Mouse (Mus musculus): ENCODE data around the gene Vax2. TPM values are rescaled to one million over a fixed set of nuclear protein-coding genes. Genes with fewer than 3 reads are reported as not detected.

The Vax2 gene
- polyA plus RNA-seq, 1 experiment from 2014 or later: not detected

GRCm38 (mm10) chr6:83695731-83696130 is 15.3 kb upstream of the Vax2 start:
- ATAC-seq: no peak
- peaks cover 89% of the 10 kb centered on the region for H3K27me3 ChIP-seq (replicated peaks; ENCODE audit: control insufficient read depth, insufficient read depth, low read length)
- WGBS: 9% methylated on average over 3 of the region's 3 CpGs
- no peak overlapping the region for H3K9ac ChIP-seq (ENCODE audit: low read depth, low read length)
- H3K36me3 ChIP-seq (ENCODE audit: control insufficient read depth, insufficient read depth, low read length): no peaks in the 10 kb centered on the region
- H3K27ac ChIP-seq (ENCODE audit: low read depth, low read length): no peak overlapping the region
- H3K4me1 ChIP-seq (ENCODE audit: control insufficient read depth, insufficient read depth, low read depth, low read length): no peaks in the 10 kb centered on the region
- H3K9me3 ChIP-seq (ENCODE audit: control insufficient read depth, low read length): no peaks in the 10 kb centered on the region
- H3K4me2 ChIP-seq (ENCODE audit: low read length): no peak overlapping the region
- H3K4me3 ChIP-seq (ENCODE audit: low read length): no peak overlapping the region

- 2% methylated on average over 7 of the region's 7 CpGs for WGBS
- Histone ChIP-seq H3K4me1 (ENCODE audit: control insufficient read depth, insufficient read depth, low read depth, low read length) (no peaks in the 10 kb centered on the region), H3K4me2 (ENCODE audit: low read length) (no peak overlapping the region), H3K4me3 (ENCODE audit: low read length) (no peak overlapping the region), H3K27ac (ENCODE audit: low read depth, low read length) (no peak overlapping the region), H3K9me3 (ENCODE audit: control insufficient read depth, low read length) (no peaks in the 10 kb centered on the region), H3K27me3 (replicated peaks; ENCODE audit: control insufficient read depth, insufficient read depth, low read length) (peaks cover 84% of the 10 kb centered on the region), H3K36me3 (ENCODE audit: control insufficient read depth, insufficient read depth, low read length) (no peaks in the 10 kb centered on the region), H3K9ac (ENCODE audit: low read depth, low read length) (no peak overlapping the region)
- ATAC-seq: no peak
Measured at GRCm38 (mm10) chr6:83696684-83697083, 14.4 kb upstream of the Vax2 start.

GRCm38 (mm10) chr6:83697932-83698331 is 13.1 kb upstream of the Vax2 start:
- H3K27ac ChIP-seq (ENCODE audit: low read depth, low read length): no peak overlapping the region
- H3K9ac ChIP-seq (ENCODE audit: low read depth, low read length): no peak overlapping the region
- H3K36me3 ChIP-seq (ENCODE audit: control insufficient read depth, insufficient read depth, low read length): no peaks in the 10 kb centered on the region
- H3K4me3 ChIP-seq (ENCODE audit: low read length): no peak overlapping the region
- H3K27me3 ChIP-seq (replicated peaks; ENCODE audit: control insufficient read depth, insufficient read depth, low read length): peaks cover 75% of the 10 kb centered on the region
- H3K4me1 ChIP-seq (ENCODE audit: control insufficient read depth, insufficient read depth, low read depth, low read length): no peaks in the 10 kb centered on the region
- no peak for ATAC-seq
- 3% methylated on average over 8 of the region's 8 CpGs for WGBS
- no peaks in the 10 kb centered on the region for H3K9me3 ChIP-seq (ENCODE audit: control insufficient read depth, low read length)
- no peak overlapping the region for H3K4me2 ChIP-seq (ENCODE audit: low read length)

- Histone ChIP-seq H3K27me3 (replicated peaks; ENCODE audit: control insufficient read depth, insufficient read depth, low read length) (peaks cover 71% of the 10 kb centered on the region), H3K9ac (ENCODE audit: low read depth, low read length) (no peak overlapping the region), H3K4me1 (ENCODE audit: control insufficient read depth, insufficient read depth, low read depth, low read length) (no peaks in the 10 kb centered on the region), H3K4me2 (ENCODE audit: low read length) (no peak overlapping the region), H3K27ac (ENCODE audit: low read depth, low read length) (no peak overlapping the region), H3K9me3 (ENCODE audit: control insufficient read depth, low read length) (no peaks in the 10 kb centered on the region), H3K4me3 (ENCODE audit: low read length) (no peak overlapping the region), H3K36me3 (ENCODE audit: control insufficient read depth, insufficient read depth, low read length) (no peaks in the 10 kb centered on the region)
- no peak for ATAC-seq
- 6% methylated on average over 5 of the region's 5 CpGs for WGBS
Measured at GRCm38 (mm10) chr6:83699971-83700370, 11.1 kb upstream of the Vax2 start.

- under 1% methylated on average over 11 of the region's 11 CpGs for WGBS
Measured at GRCm38 (mm10) chr6:83701001-83701400, 10.1 kb upstream of the Vax2 start.

GRCm38 (mm10) chr6:83702146-83702999 is 8.7 kb upstream of the Vax2 start:
- Histone ChIP-seq H3K9ac (ENCODE audit: low read depth, low read length) (no peak overlapping the region), H3K4me1 (ENCODE audit: control insufficient read depth, insufficient read depth, low read depth, low read length) (no peaks in the 10 kb centered on the region), H3K27me3 (replicated peaks; ENCODE audit: control insufficient read depth, insufficient read depth, low read length) (peaks cover 70% of the 10 kb centered on the region), H3K9me3 (ENCODE audit: control insufficient read depth, low read length) (no peaks in the 10 kb centered on the region), H3K36me3 (ENCODE audit: control insufficient read depth, insufficient read depth, low read length) (no peaks in the 10 kb centered on the region), H3K27ac (ENCODE audit: low read depth, low read length) (no peak overlapping the region), H3K4me3 (ENCODE audit: low read length) (no peak overlapping the region), H3K4me2 (ENCODE audit: low read length) (no peak overlapping the region)
- under 1% methylated on average over 53 of the region's 53 CpGs for WGBS
- ATAC-seq: no peak

More at GRCm38 (mm10) chr6:83701001-83701400, 10.1 kb upstream of the Vax2 start:
- H3K4me3 ChIP-seq (ENCODE audit: low read length): no peak overlapping the region
- H3K36me3 ChIP-seq (ENCODE audit: control insufficient read depth, insufficient read depth, low read length): no peaks in the 10 kb centered on the region
- H3K27ac ChIP-seq (ENCODE audit: low read depth, low read length): no peak overlapping the region
- H3K4me1 ChIP-seq (ENCODE audit: control insufficient read depth, insufficient read depth, low read depth, low read length): no peaks in the 10 kb centered on the region
- H3K9me3 ChIP-seq (ENCODE audit: control insufficient read depth, low read length): no peaks in the 10 kb centered on the region
- no peak overlapping the region for H3K9ac ChIP-seq (ENCODE audit: low read depth, low read length)
- no peak for ATAC-seq
- peaks cover 70% of the 10 kb centered on the region for H3K27me3 ChIP-seq (replicated peaks; ENCODE audit: control insufficient read depth, insufficient read depth, low read length)
- H3K4me2 ChIP-seq (ENCODE audit: low read length): no peak overlapping the region

GRCm38 (mm10) chr6:83703000-83703721 is 7.9 kb upstream of the Vax2 start:
- ATAC-seq: no peak
- Histone ChIP-seq H3K27me3 (replicated peaks; ENCODE audit: control insufficient read depth, insufficient read depth, low read length) (peaks cover 70% of the 10 kb centered on the region), H3K4me3 (ENCODE audit: low read length) (no peak overlapping the region), H3K9ac (ENCODE audit: low read depth, low read length) (no peak overlapping the region), H3K9me3 (ENCODE audit: control insufficient read depth, low read length) (no peaks in the 10 kb centered on the region), H3K4me1 (ENCODE audit: control insufficient read depth, insufficient read depth, low read depth, low read length) (no peaks in the 10 kb centered on the region), H3K27ac (ENCODE audit: low read depth, low read length) (no peak overlapping the region), H3K36me3 (ENCODE audit: control insufficient read depth, insufficient read depth, low read length) (no peaks in the 10 kb centered on the region), H3K4me2 (ENCODE audit: low read length) (no peak overlapping the region)
- WGBS: under 1% methylated on average over 27 of the region's 27 CpGs

- H3K4me1 ChIP-seq (ENCODE audit: control insufficient read depth, insufficient read depth, low read depth, low read length): no peaks in the 10 kb centered on the region
- no peaks in the 10 kb centered on the region for H3K9me3 ChIP-seq (ENCODE audit: control insufficient read depth, low read length)
- ATAC-seq: no peak
- no peak overlapping the region for H3K9ac ChIP-seq (ENCODE audit: low read depth, low read length)
- no peak overlapping the region for H3K4me2 ChIP-seq (ENCODE audit: low read length)
- peaks cover 70% of the 10 kb centered on the region for H3K27me3 ChIP-seq (replicated peaks; ENCODE audit: control insufficient read depth, insufficient read depth, low read length)
- no peak overlapping the region for H3K4me3 ChIP-seq (ENCODE audit: low read length)
- no peak overlapping the region for H3K27ac ChIP-seq (ENCODE audit: low read depth, low read length)
- under 1% methylated on average over 10 of the region's 10 CpGs for WGBS
- no peaks in the 10 kb centered on the region for H3K36me3 ChIP-seq (ENCODE audit: control insufficient read depth, insufficient read depth, low read length)
Measured at GRCm38 (mm10) chr6:83703722-83704078, 7.4 kb upstream of the Vax2 start.

- H3K27ac ChIP-seq (ENCODE audit: low read depth, low read length): no peak overlapping the region
- H3K36me3 ChIP-seq (ENCODE audit: control insufficient read depth, insufficient read depth, low read length): no peaks in the 10 kb centered on the region
- no peak overlapping the region for H3K4me3 ChIP-seq (ENCODE audit: low read length)
- H3K4me2 ChIP-seq (ENCODE audit: low read length): no peak overlapping the region
- 5% methylated on average over 1 of the region's 1 CpGs for WGBS
- H3K27me3 ChIP-seq (replicated peaks; ENCODE audit: control insufficient read depth, insufficient read depth, low read length): peaks cover 70% of the 10 kb centered on the region
- H3K4me1 ChIP-seq (ENCODE audit: control insufficient read depth, insufficient read depth, low read depth, low read length): no peaks in the 10 kb centered on the region
- H3K9ac ChIP-seq (ENCODE audit: low read depth, low read length): no peak overlapping the region
- no peak for ATAC-seq
- no peaks in the 10 kb centered on the region for H3K9me3 ChIP-seq (ENCODE audit: control insufficient read depth, low read length)
Measured at GRCm38 (mm10) chr6:83704294-83704693, 6.8 kb upstream of the Vax2 start.
